Mouse (Mus musculus) liver, adult 2 months (tissue): Measurements from ENCODE around the gene Abcb7. TPM values are rescaled to one million over a fixed set of nuclear protein-coding genes. Genes with fewer than 3 reads are reported as not detected.

Source experiments
- DNase-seq: peaks from one replicate; pipeline ENCODE4 v3.0.0-alpha.2; 2011; ENCODE audit warnings: low read depth, low spot score; ENCODE audit errors: extremely low read depth
- H3K27ac ChIP-seq: fragments of 200-500 bp; replicated peaks from 2 replicates; pipeline ENCODE4 v1.5.1; 2012; ENCODE audit warnings: low read depth, mild to moderate bottlenecking, control low read depth, inconsistent platforms, low read length; ENCODE audit not compliant: insufficient read depth
- H3K27me3 ChIP-seq: fragments of 200-500 bp; 2 replicates; pipeline ENCODE4 v1.6.1; 2012; ENCODE audit warnings: mild to moderate bottlenecking, moderate library complexity, low read length, inconsistent platforms; ENCODE audit not compliant: control insufficient read depth, insufficient read depth
- H3K36me3 ChIP-seq: fragments of 200-500 bp; 2 replicates; pipeline ENCODE4 v1.6.1; 2012; ENCODE audit warnings: low read length, inconsistent platforms; ENCODE audit not compliant: control insufficient read depth, insufficient read depth
- H3K4me1 ChIP-seq: fragments of 200-500 bp; 2 replicates; pipeline ENCODE4 v1.6.1; 2011; ENCODE audit warnings: low read length; ENCODE audit not compliant: control insufficient read depth, insufficient read depth
- H3K4me3 ChIP-seq: fragments of 200-500 bp; 2 replicates; pipeline ENCODE4 v1.5.1; 2011; ENCODE audit warnings: low read depth, mild to moderate bottlenecking, control low read depth, low read length, moderate library complexity; ENCODE audit not compliant: insufficient read depth
- H3K79me2 ChIP-seq: fragments of 200-500 bp; 2 replicates; pipeline ENCODE4 v1.6.1; 2012; ENCODE audit warnings: inconsistent platforms, mild to moderate bottlenecking, low read length, moderate library complexity; ENCODE audit not compliant: control insufficient read depth, insufficient read depth
- H3K9ac ChIP-seq: fragments of 200-500 bp; 2 replicates; pipeline ENCODE4 v1.6.1; 2012; ENCODE audit warnings: low read depth, mild to moderate bottlenecking, control low read depth, inconsistent platforms, low read length
- CTCF ChIP-seq: fragments of 200-500 bp; IDR thresholded peaks from 2 replicates; pipeline ENCODE4 v1.5.1; 2011; ENCODE audit warnings: low read depth, low read length, control low read depth
- POLR2A ChIP-seq: fragments of 200-500 bp; IDR thresholded peaks from 2 replicates; pipeline ENCODE4 v1.6.1; 2011; ENCODE audit warnings: low read length, control low read depth; ENCODE audit not compliant: insufficient read depth; ENCODE audit errors: extremely low read depth
- WGBS: fragments of 180-500 bp; shearing (Covaris S2); methylation state at CpG from one replicate; pipeline ENCODE4 v1.1.7; 2018; 5-methylcytosine and 5-hydroxymethylcytosine counted together
- polyA plus RNA-seq: library from polyadenylated mRNA; depleted of rRNA; stranded (reverse); fragments of >200 nt; gene quantifications from 2 replicates; pipeline ENCODE4 v1.2.3, GENCODE M21; 2012; rRNA removed
- total RNA-seq: library from RNA; depleted of rRNA; stranded (reverse); fragments of >200 nt; gene quantifications from 2 replicates; pipeline ENCODE4 v1.2.3, GENCODE M21; 2014; rRNA removed

Gene Abcb7
- total RNA-seq (31.6 and 37.6 TPM in 2 replicates), polyA plus RNA-seq (4.5 and 5.8 TPM in 2 replicates)

DNA sequence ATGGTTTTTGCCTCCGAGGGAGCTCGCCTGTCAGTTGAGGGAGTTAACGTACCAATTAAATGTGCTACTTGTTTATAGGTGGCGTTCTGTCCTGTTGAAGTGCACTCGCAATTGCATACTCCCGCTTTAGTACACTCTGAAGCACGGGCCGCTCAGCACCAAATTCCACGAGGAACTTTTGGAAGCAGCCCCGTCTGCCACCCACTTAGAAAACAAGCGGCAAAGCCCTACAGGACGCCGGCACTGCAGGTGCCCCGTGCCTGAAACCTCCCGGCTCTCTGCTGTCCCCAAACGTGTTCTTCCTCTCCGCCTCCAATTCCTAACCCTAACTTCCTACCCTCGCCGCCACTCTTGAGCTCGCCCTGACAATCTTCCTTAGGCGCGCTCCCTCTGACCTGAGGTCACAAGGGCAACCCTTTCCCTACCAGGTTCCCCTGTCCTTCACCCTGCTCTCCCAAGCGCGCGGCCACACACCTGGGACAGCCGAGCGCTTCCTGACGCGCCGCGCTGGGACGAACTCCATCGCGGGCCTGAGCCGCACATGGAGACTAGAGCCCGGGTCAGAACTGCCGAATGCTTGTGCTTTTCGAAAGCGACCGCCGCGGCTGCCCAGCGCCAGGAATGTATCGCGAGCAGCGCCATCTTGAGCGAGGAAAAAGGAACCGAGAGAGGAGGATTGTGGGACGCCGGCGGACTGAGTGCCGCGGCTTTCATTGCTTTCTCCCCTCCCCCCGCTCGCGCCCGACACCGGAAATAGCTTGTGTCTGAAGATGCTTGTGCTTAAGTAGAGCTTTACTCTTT lies at the start of gene Abcb7:
Gene Abcb7, minus strand, starts transcription at position 674 of the 801 bp plus-strand sequence.
- TF ChIP-seq CTCF (no peak), POLR2A (no peak)

DNA sequence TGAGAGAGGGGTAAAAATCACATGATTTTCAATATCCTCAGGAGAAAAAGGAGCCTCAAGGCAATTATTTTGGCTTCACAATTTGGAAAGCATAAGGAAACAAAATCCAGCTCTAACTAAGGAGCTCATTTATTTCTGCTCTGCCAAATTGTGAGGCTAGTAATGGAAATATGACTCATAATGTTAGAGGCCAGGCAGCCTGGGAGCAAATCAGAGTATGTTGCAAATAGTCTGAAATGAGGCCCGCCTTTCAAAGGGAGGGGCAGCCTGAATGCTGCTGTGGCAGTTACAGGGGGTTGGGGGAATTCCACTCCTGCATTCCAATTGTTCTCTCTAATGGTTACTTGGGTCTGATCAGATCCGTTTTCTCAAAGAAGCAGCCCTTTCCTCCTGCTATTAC lies 48.1 kb upstream of the Abcb7 start:
- H3K4me3 ChIP-seq: no peak overlapping the region
- no peaks in the 10 kb centered on the region for H3K36me3 ChIP-seq
- no peak overlapping the region for H3K27ac ChIP-seq
- H3K79me2 ChIP-seq: no peaks in the 10 kb centered on the region
- no peaks in the 10 kb centered on the region for H3K27me3 ChIP-seq
- DNase-seq: peak; percentile 1
- TF ChIP-seq CTCF (no peak), POLR2A (no peak)
- H3K9ac ChIP-seq: no peak overlapping the region
- WGBS: 50% methylated on average over 2 of the region's 2 CpGs
- no peaks in the 10 kb centered on the region for H3K4me1 ChIP-seq

More for the DNA sequence above, at the start of gene Abcb7:
- H3K4me3 ChIP-seq: peak within 1 kb of the TSS; percentile 100
- H3K79me2 ChIP-seq: no peaks in the 10 kb centered on the region
- H3K27ac ChIP-seq: peak within 1 kb of the TSS; percentile 100
- H3K9ac ChIP-seq: peak within 1 kb of the TSS; percentile 98
- WGBS: under 1% methylated on average over 58 of the region's 58 CpGs
- peak; percentile 80 for DNase-seq
- no peaks in the 10 kb centered on the region for H3K36me3 ChIP-seq
- H3K27me3 ChIP-seq: no peaks in the 10 kb centered on the region
- H3K4me1 ChIP-seq: peaks cover 2% of the 10 kb centered on the region; the same call in 1 of the 2 replicates

DNA sequence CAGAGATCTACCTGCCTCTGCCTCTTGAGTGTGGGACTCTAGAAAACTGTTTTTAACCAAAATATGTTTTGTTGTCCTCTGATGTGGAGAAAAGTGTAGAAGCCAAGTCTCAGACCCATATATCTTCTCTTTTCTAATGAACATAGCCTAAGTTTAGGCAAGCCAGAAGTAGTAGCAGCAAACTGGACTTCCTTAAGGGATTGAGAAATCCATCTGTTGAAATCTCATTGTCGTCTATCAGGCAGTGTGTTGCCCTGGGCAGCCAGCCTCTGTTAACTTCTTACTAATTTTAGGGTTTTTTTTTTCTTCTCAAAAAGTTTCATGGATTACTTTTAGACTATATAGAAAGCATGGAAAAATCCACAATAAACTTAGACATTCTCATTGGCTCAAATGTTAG lies 38.8 kb upstream of the Abcb7 start:
- no peak for TF ChIP-seq CTCF
- TF ChIP-seq POLR2A: no peak
- no peaks in the 10 kb centered on the region for H3K27me3 ChIP-seq
- H3K9ac ChIP-seq: no peak overlapping the region
- no peaks in the 10 kb centered on the region for H3K79me2 ChIP-seq
- no peak overlapping the region for H3K27ac ChIP-seq
- WGBS: 60% methylated on average over 1 of the region's 1 CpGs
- H3K4me3 ChIP-seq: no peak overlapping the region
- H3K36me3 ChIP-seq: no peaks in the 10 kb centered on the region
- H3K4me1 ChIP-seq: no peaks in the 10 kb centered on the region
- no peak for DNase-seq

DNA sequence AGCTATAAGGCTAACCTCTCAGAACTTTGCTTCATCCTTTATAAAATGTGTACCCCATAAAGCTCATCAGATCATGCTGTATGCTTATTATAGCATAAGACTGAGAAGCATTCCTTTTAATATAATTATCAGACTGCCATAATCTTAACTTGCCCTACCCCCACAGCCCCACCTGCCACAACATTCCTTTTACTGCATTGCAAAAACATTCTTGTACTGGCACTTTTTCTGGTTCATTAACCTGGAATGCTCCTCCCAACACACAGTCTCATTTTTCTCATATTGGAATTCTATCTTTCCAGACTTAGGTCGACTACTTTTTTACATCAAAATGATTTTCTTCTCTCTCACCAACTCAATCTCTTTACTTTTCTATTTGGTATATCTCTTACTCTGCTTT lies 19.8 kb upstream of the Abcb7 start:
- Histone ChIP-seq H3K36me3 (no peaks in the 10 kb centered on the region), H3K4me1 (no peaks in the 10 kb centered on the region), H3K27ac (no peak overlapping the region), H3K9ac (no peak overlapping the region), H3K79me2 (no peaks in the 10 kb centered on the region), H3K4me3 (no peak overlapping the region), H3K27me3 (no peaks in the 10 kb centered on the region)
- TF ChIP-seq CTCF: no peak
- no peak for TF ChIP-seq POLR2A
- no peak for DNase-seq
- WGBS: 52% methylated on average over 1 of the region's 1 CpGs

DNA sequence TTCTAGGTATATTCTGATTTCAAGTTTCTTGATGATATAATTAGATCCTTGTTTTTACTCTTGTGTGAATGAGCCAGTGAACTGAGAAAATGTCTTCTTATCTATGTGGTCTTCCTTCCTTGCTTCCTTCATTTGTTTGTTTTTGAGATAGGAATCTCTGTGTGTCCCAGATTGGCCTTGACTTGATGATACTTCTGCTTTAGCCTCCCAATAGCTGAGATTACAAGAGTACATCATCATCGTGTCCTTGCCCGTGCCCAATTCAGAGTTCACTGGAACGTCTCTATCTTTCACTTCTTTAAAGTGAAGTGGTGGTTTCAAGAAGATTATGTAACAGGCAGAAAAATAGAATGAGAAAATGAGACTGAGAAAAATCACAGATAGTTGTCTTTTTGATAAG lies 14.5 kb upstream of the Abcb7 start:
- H3K27ac ChIP-seq: no peak overlapping the region
- no peaks in the 10 kb centered on the region for H3K79me2 ChIP-seq
- 53% methylated on average over 3 of the region's 3 CpGs for WGBS
- H3K27me3 ChIP-seq: no peaks in the 10 kb centered on the region
- no peak for DNase-seq
- no peak overlapping the region for H3K9ac ChIP-seq
- H3K4me1 ChIP-seq: no peaks in the 10 kb centered on the region
- H3K36me3 ChIP-seq: no peaks in the 10 kb centered on the region
- no peak overlapping the region for H3K4me3 ChIP-seq
- TF ChIP-seq CTCF: no peak
- TF ChIP-seq POLR2A: no peak

GRCm38 (mm10) chrX:104413995-104414394 lies 339 bp upstream of the Abcb7 start:
- Histone ChIP-seq H3K4me3 (peak overlapping the region; percentile 100), H3K36me3 (no peaks in the 10 kb centered on the region), H3K27me3 (no peaks in the 10 kb centered on the region), H3K27ac (no peak overlapping the region), H3K9ac (no peak overlapping the region), H3K79me2 (no peaks in the 10 kb centered on the region), H3K4me1 (peaks cover 2% of the 10 kb centered on the region; the same call in 1 of the 2 replicates)
- TF ChIP-seq CTCF (no peak), POLR2A (no peak)
- WGBS: 41% methylated on average over 7 of the region's 7 CpGs
- no peak for DNase-seq
